Mouse (Mus musculus) CH12.LX (cell line): ENCODE measurements around the gene Ces1f. TPM values are rescaled to one million over a fixed set of nuclear protein-coding genes. Genes with fewer than 3 reads are reported as not detected.

Experiments
- DNase-seq: peaks from one replicate; pipeline ENCODE4 v3.0.0-alpha.2; 2013; ENCODE audit errors: extremely low read depth
- H3K27ac ChIP-seq: 2 replicates; pipeline ENCODE4 v1.5.1; 2012; ENCODE audit warnings: low read depth, mild to moderate bottlenecking, control low read depth, moderate library complexity; ENCODE audit not compliant: insufficient read depth
- H3K27me3 ChIP-seq: replicated peaks from 2 replicates; pipeline ENCODE3; 2012; ENCODE audit warnings: inconsistent platforms
- H3K36me3 ChIP-seq, 2 experiments: replicated peaks in 1 of 2; 2 replicates each; pipeline versions ENCODE3 to v1.6.1; 2012; ENCODE audit warnings: inconsistent platforms in 1 of 2, low read length in 1 of 2, mild to moderate bottlenecking in 1 of 2, mixed read lengths in 1 of 2, moderate library complexity in 1 of 2; ENCODE audit not compliant: control insufficient read depth in 1 of 2, insufficient read depth in 1 of 2
- H3K4me1 ChIP-seq, 2 experiments: 2 replicates each; pipeline ENCODE4 v1.6.1; 2012; ENCODE audit warnings: inconsistent platforms in 1 of 2, moderate library complexity in 1 of 2; ENCODE audit not compliant: insufficient read depth in 2 of 2, control insufficient read depth in 1 of 2
- H3K4me2 ChIP-seq: 2 replicates; pipeline ENCODE4 v1.6.1; 2012; ENCODE audit warnings: low read depth, mild to moderate bottlenecking, control low read depth; ENCODE audit not compliant: poor library complexity, insufficient read depth, severe bottlenecking
- H3K4me3 ChIP-seq, 3 experiments: fragments of 150-350 bp in 1 of 3; sonication (generic) in 1 of 3; replicated peaks in 1 of 3; 2 replicates each; pipeline versions ENCODE3 to v1.5.1; 2011 to 2012; ENCODE audit warnings: low read depth in 2 of 3, low read length in 2 of 3, mild to moderate bottlenecking in 2 of 3, moderate library complexity in 2 of 3, control low read depth in 1 of 3, improper control_type of control experiment in 1 of 3, inconsistent platforms in 1 of 3, mixed read lengths in 1 of 3; ENCODE audit not compliant: poor library complexity in 1 of 3
- H3K79me2 ChIP-seq: replicated peaks from 2 replicates; pipeline ENCODE4 v1.6.1; 2012; ENCODE audit warnings: mild to moderate bottlenecking, moderate library complexity; ENCODE audit not compliant: control insufficient read depth, poor library complexity, insufficient read depth, severe bottlenecking; ENCODE audit errors: extremely low read depth
- H3K9ac ChIP-seq: 2 replicates; pipeline ENCODE4 v1.6.1; 2012; ENCODE audit warnings: low read depth, mild to moderate bottlenecking, control low read depth, moderate library complexity; ENCODE audit not compliant: insufficient read depth
- H3K9me3 ChIP-seq: replicated peaks from 2 replicates; pipeline ENCODE3; 2012; ENCODE audit warnings: low read length, inconsistent platforms, mixed read lengths
- CTCF ChIP-seq, 2 experiments: IDR thresholded peaks in 1 of 2; conservative IDR thresholded peaks in 1 of 2; 2 replicates each; pipeline ENCODE4 v1.5.1; 2011 to 2012; ENCODE audit warnings: low read depth in 2 of 2, low read length in 2 of 2, improper control_type of control experiment in 1 of 2, inconsistent platforms in 1 of 2, mild to moderate bottlenecking in 1 of 2, moderate library complexity in 1 of 2
- E2F4 ChIP-seq: IDR thresholded peaks from 2 replicates; pipeline ENCODE4 v1.6.1; 2011; ENCODE audit warnings: low read depth, low read length, improper control_type of control experiment; ENCODE audit not compliant: insufficient replicate concordance
- ELF1 ChIP-seq: IDR thresholded peaks from 2 replicates; pipeline ENCODE4 v1.6.1; 2014; ENCODE audit warnings: low read depth, mild to moderate bottlenecking, inconsistent platforms, low read length, improper control_type of control experiment
- EP300 ChIP-seq: IDR thresholded peaks from 2 replicates; pipeline ENCODE4 v1.6.1; 2011; ENCODE audit warnings: low read length, improper control_type of control experiment
- ETS1 ChIP-seq: conservative IDR thresholded peaks from 2 replicates; pipeline ENCODE4 v1.6.1; 2012; ENCODE audit warnings: low read depth, mild to moderate bottlenecking, inconsistent platforms, low read length, improper control_type of control experiment, moderate library complexity
- GABPA ChIP-seq: IDR thresholded peaks from 2 replicates; pipeline ENCODE4 v1.6.1; 2012; ENCODE audit warnings: low read depth, low read length, improper control_type of control experiment, inconsistent platforms; ENCODE audit not compliant: insufficient replicate concordance
- HCFC1 ChIP-seq: IDR thresholded peaks from 2 replicates; pipeline ENCODE4 v1.6.1; 2012; ENCODE audit warnings: low read depth, mild to moderate bottlenecking, inconsistent platforms, low read length, improper control_type of control experiment
- JUN ChIP-seq: IDR thresholded peaks from 2 replicates; pipeline ENCODE4 v1.6.1; 2011; ENCODE audit warnings: low read depth, mild to moderate bottlenecking, low read length, improper control_type of control experiment, moderate library complexity; ENCODE audit not compliant: insufficient read depth
- MAFK ChIP-seq: IDR thresholded peaks from 2 replicates; pipeline ENCODE4 v1.6.1; 2011; ENCODE audit warnings: low read length, improper control_type of control experiment; ENCODE audit not compliant: insufficient replicate concordance
- MEF2A ChIP-seq: IDR thresholded peaks from 2 replicates; pipeline ENCODE4 v1.6.1; 2014; ENCODE audit warnings: low read depth, mild to moderate bottlenecking, inconsistent platforms, low read length, improper control_type of control experiment, borderline replicate concordance
- MXI1 ChIP-seq: IDR thresholded peaks from 2 replicates; pipeline ENCODE4 v1.6.1; 2011; ENCODE audit warnings: mild to moderate bottlenecking, low read depth, low read length, improper control_type of control experiment
- NELFE ChIP-seq: IDR thresholded peaks from 2 replicates; pipeline ENCODE4 v1.6.1; 2011; ENCODE audit warnings: low read depth, low read length, improper control_type of control experiment
- NRF1 ChIP-seq: IDR thresholded peaks from 2 replicates; pipeline ENCODE4 v1.6.1; 2014; ENCODE audit warnings: low read depth, mild to moderate bottlenecking, inconsistent platforms, low read length, improper control_type of control experiment, moderate library complexity
- POLR2AphosphoS2 ChIP-seq: IDR thresholded peaks from 2 replicates; pipeline ENCODE4 v1.6.1; 2011; ENCODE audit warnings: low read depth, low read length, improper control_type of control experiment
- RCOR1 ChIP-seq: conservative IDR thresholded peaks from 2 replicates; pipeline ENCODE4 v1.6.1; 2012; ENCODE audit warnings: low read depth, mild to moderate bottlenecking, inconsistent platforms, low read length, improper control_type of control experiment
- SIN3A ChIP-seq: IDR thresholded peaks from 2 replicates; pipeline ENCODE4 v1.6.1; 2012; ENCODE audit warnings: low read length, improper control_type of control experiment, inconsistent platforms
- TBP ChIP-seq: conservative IDR thresholded peaks from 2 replicates; pipeline ENCODE4 v1.6.1; 2011; ENCODE audit warnings: low read depth, low read length, improper control_type of control experiment
- TCF12 ChIP-seq: IDR thresholded peaks from 2 replicates; pipeline ENCODE4 v1.6.1; 2014; ENCODE audit warnings: low read depth, mild to moderate bottlenecking, inconsistent platforms, low read length, improper control_type of control experiment
- UBTF ChIP-seq: IDR thresholded peaks from 2 replicates; pipeline ENCODE4 v1.6.1; 2012; ENCODE audit warnings: low read depth, mild to moderate bottlenecking, inconsistent platforms, low read length, improper control_type of control experiment, moderate library complexity
- USF1 ChIP-seq: IDR thresholded peaks from 2 replicates; pipeline ENCODE4 v1.6.1; 2014; ENCODE audit warnings: low read depth, mild to moderate bottlenecking, inconsistent platforms, low read length, improper control_type of control experiment
- USF2 ChIP-seq: conservative IDR thresholded peaks from 2 replicates; pipeline ENCODE4 v1.6.1; 2011; ENCODE audit warnings: low read depth, low read length, improper control_type of control experiment
- ZC3H11A ChIP-seq: IDR thresholded peaks from 2 replicates; pipeline ENCODE4 v1.6.1; 2012; ENCODE audit warnings: low read depth, mild to moderate bottlenecking, inconsistent platforms, low read length, improper control_type of control experiment
- ZKSCAN1 ChIP-seq: IDR thresholded peaks from 2 replicates; pipeline ENCODE4 v1.6.1; 2012; ENCODE audit warnings: low read depth, inconsistent platforms, low read length, improper control_type of control experiment, borderline replicate concordance
- ZNF384 ChIP-seq: IDR thresholded peaks from 2 replicates; pipeline ENCODE4 v1.6.1; 2012; ENCODE audit warnings: low read depth, low read length, improper control_type of control experiment, inconsistent platforms
- dilution Hi-C: fragments of 300-500 bp; cut with MboI; formaldehyde crosslinking; loops from 2 replicates; pipeline ENCODE4 v1.14.3; 2020; ENCODE audit warnings: low sequenced_read_pairs; ENCODE audit not compliant: extremely low pct_unique_long_range_greater_than_20kb, extremely low pct_ligation_motif_present
- in situ Hi-C: fragments of 300-500 bp; cut with MboI; formaldehyde crosslinking; loops from 3 replicates; pipeline ENCODE4 v1.14.3; 2019; ENCODE audit warnings: low sequenced_read_pairs, low pct_ligation_motif_present, low pct_unique_long_range_greater_than_20kb, mixed read lengths
- polyA plus RNA-seq: library from polyadenylated mRNA; unstranded; fragments of >175 nt; gene quantifications from 2 replicates; pipeline ENCODE4 v1.2.1, GENCODE M21; 2012; ENCODE audit warnings: low read depth; ENCODE audit not compliant: insufficient read length
- total RNA-seq, 2 experiments: library from RNA; depleted of rRNA; stranded (reverse); fragments of 300-350 nt in 1 of 2; fragments of >200 nt in 1 of 2; gene quantifications; 2 replicates each; pipeline ENCODE4 v1.2.3; 2012 to 2014

The Ces1f gene
- total and polyA plus RNA-seq, 3 experiments = not detected

DNA sequence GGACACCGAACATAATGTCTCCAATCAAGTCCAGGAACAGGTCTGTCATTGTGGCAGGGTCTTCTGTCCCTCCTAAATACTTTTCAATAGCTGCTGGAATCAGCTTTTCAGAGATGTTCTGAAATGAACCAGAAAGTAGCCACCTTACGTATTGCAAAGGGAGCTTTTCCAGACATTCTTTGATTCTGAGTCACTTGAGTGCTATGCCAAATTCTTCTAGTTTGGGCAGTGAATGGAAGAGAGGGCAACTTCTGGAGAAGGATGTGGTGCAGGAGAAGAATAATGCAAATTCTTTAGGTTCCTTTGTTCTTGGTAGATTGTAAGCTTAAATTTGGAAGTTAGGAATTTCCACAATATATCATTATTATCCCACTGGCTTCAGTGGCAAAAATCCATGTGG, 37.5 kb upstream of the Ces1f start:
- H3K4me2 ChIP-seq = no peak overlapping the region
- no peak overlapping the region for H3K27ac ChIP-seq
- TF ChIP-seq MXI1 (no peak), TCF12 (no peak), USF2 (no peak), RCOR1 (no peak), JUN (no peak), ETS1 (no peak), SIN3A (no peak), USF1 (no peak), UBTF (no peak), EP300 (no peak), NELFE (no peak), GABPA (no peak), ZKSCAN1 (no peak), CTCF (conservative IDR thresholded peaks at IDR 0.05 in 1 of 2, IDR thresholded peaks at IDR 0.05 in 1 of 2; ENCODE audit: low read depth in 2 of 2, low read length in 2 of 2) (no peak), NRF1 (no peak), ZC3H11A (no peak), POLR2AphosphoS2 (no peak), MAFK (no peak), E2F4 (no peak)
- in situ Hi-C loops (no loop called here), dilution Hi-C loops (no loop called here)
- no peak for DNase-seq
- peaks cover 48% of the 10 kb centered on the region for H3K27me3 ChIP-seq
- no peaks in the 10 kb centered on the region for H3K9me3 ChIP-seq
- H3K4me3 ChIP-seq = no peak overlapping the region
- no peaks in the 10 kb centered on the region for H3K4me1 ChIP-seq
- H3K79me2 ChIP-seq = no peaks in the 10 kb centered on the region
- H3K9ac ChIP-seq = no peak overlapping the region
- H3K36me3 ChIP-seq = no peaks in the 10 kb centered on the region

DNA sequence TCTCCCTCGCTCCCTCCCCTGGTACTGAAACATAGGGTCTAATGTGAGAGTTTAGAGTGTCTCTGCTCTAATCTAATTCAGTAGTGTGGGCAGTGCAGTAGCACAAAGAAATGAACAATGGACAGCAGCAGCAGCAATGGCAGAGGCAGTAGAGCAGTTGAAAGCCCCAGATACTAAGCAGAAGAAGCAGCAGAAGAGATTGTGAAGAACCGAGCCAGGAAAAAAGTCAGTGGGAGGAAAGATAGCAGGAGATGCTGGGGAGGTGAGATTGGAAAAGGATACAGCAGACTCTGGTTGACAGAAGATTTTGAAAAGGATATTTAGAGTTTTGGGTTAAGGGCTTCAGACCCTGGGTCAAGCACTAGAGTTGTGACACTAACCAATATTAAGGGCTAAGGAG, 36.0 kb upstream of the Ces1f start:
- H3K79me2 ChIP-seq = no peaks in the 10 kb centered on the region
- in situ Hi-C loops = no loop called here
- H3K27me3 ChIP-seq = peaks cover 37% of the 10 kb centered on the region
- H3K4me2 ChIP-seq = no peak overlapping the region
- no peak overlapping the region for H3K27ac ChIP-seq
- no peak overlapping the region for H3K9ac ChIP-seq
- H3K4me1 ChIP-seq = no peaks in the 10 kb centered on the region
- no peak for TF ChIP-seq HCFC1
- no peak for TF ChIP-seq JUN
- no peak for TF ChIP-seq ETS1
- TF ChIP-seq TBP = no peak
- TF ChIP-seq ZC3H11A = no peak
- TF ChIP-seq ZNF384 = no peak
- no peak for TF ChIP-seq ELF1
- TF ChIP-seq ZKSCAN1 = no peak
- no peak for TF ChIP-seq MEF2A
- no peak for TF ChIP-seq USF2
- no peak for TF ChIP-seq E2F4
- no peaks in the 10 kb centered on the region for H3K9me3 ChIP-seq
- dilution Hi-C loops = no loop called here
- no peak overlapping the region for H3K4me3 ChIP-seq
- DNase-seq = no peak
- H3K36me3 ChIP-seq = no peaks in the 10 kb centered on the region
